Mouse (Mus musculus): ENCODE results near the gene Sema4c.
"Not testable (repeated sequence)": the region's sequence is repeated elsewhere in the genome, so short reads cannot be mapped to it uniquely, and the experiment has no call there.

DNA sequence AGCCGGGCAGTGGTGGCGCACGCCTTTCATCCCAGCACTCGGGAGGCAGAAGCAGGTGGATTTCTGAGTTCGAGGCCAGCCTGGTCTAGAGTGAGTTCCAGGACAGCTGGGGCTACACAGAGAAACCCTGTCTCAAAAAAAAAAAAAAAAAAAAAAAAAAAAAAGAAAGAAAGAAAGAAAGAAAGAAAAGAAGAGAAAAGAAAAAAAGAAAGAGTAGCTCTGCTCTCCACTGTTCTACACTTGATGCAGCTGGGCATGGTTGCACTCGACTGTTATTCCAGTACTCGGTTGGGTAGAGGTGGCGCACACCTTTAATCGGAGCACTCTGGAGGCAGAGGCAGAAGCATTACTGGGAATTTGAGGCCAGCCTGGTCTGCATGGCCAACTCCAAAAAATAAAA is 21.4 kb downstream of the Sema4c start, which contains the start of gene Ankrd23:
- not testable (repeated sequence) for TF ChIP-seq POLR2A (IDR thresholded peaks at IDR 0.05; ENCODE audit: low read depth, low read length); CTCF (conservative IDR thresholded peaks at IDR 0.05; ENCODE audit: insufficient read depth, insufficient read length, low read depth, low read length)
